Mouse (Mus musculus) CH12.LX (cell line): ENCODE data around the gene Slc22a14.
"Not testable (repeated sequence)": the region's sequence is repeated elsewhere in the genome, so short reads cannot be mapped to it uniquely, and the experiment has no call there.

Source experiments
- CHD2 ChIP-seq: IDR thresholded peaks from 2 replicates; pipeline ENCODE4 v1.6.1; 2011; ENCODE audit warnings: low read length, improper control_type of control experiment
- CTCF ChIP-seq, 2 experiments: IDR thresholded peaks in 1 of 2; conservative IDR thresholded peaks in 1 of 2; 2 replicates each; pipeline ENCODE4 v1.5.1; 2011 to 2012; ENCODE audit warnings: low read depth in 2 of 2, low read length in 2 of 2, improper control_type of control experiment in 1 of 2, inconsistent platforms in 1 of 2, mild to moderate bottlenecking in 1 of 2, moderate library complexity in 1 of 2
- E2F4 ChIP-seq: IDR thresholded peaks from 2 replicates; pipeline ENCODE4 v1.6.1; 2011; ENCODE audit warnings: low read depth, low read length, improper control_type of control experiment; ENCODE audit not compliant: insufficient replicate concordance
- MAX ChIP-seq: IDR thresholded peaks from 2 replicates; pipeline ENCODE4 v1.6.1; 2011; ENCODE audit warnings: low read length, improper control_type of control experiment
- MYC ChIP-seq: IDR thresholded peaks from 2 replicates; pipeline ENCODE4 v1.6.1; 2011; ENCODE audit warnings: low read depth, mild to moderate bottlenecking, improper control_type of control experiment, low read length
- SMC3 ChIP-seq: IDR thresholded peaks from 2 replicates; pipeline ENCODE4 v1.6.1; 2011; ENCODE audit warnings: low read depth, low read length, improper control_type of control experiment

- not testable (repeated sequence) for TF ChIP-seq CTCF (conservative IDR thresholded peaks at IDR 0.05 in 1 of 2, IDR thresholded peaks at IDR 0.05 in 1 of 2; ENCODE audit: low read depth in 2 of 2, low read length in 2 of 2); MAX; SMC3; CHD2
- TF ChIP-seq E2F4, result 0 out of 2 replicates have a peak, but pooled peaks have one; percentile 62
- peak; percentile 69; the same call in 1 of the 2 replicates for TF ChIP-seq MYC
These were observed 99.8 kb downstream of the Slc22a14 start for GRCm38 (mm10) chr9:119265373-119266120.
